Mouse (Mus musculus) erythroblast, embryonic 14.5 days (primary cell): ENCODE data around the gene Ifitm2.

Source experiments
- GATA1 ChIP-seq: IDR thresholded peaks from 2 replicates; pipeline ENCODE4 v1.6.1; 2012; ENCODE audit warnings: low read length, inconsistent platforms, mixed read lengths
- TAL1 ChIP-seq: IDR thresholded peaks from 3 replicates; pipeline ENCODE4 v1.6.1; 2012; ENCODE audit warnings: low read length, inconsistent platforms, mixed read lengths

DNA sequence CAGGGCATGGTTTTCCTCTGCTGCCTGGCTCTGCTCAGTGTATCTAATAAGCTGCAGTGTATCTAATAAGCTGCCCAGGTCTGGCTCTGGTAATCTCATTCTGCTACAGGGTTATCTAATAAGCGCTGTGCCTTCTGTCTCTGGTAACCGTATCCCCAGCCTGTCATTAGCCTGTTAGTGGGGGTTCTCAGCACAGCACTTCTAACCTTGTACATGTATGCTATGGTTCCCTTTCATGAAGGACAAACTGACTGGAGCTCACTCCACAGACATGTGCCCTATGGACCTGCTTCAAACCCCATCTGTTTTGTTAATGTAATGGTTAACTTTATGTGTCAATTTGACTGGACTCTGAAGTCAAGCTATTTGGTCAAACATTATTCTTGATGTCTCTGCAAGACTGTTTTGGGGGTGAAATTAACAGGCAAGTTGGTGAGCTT lies 50.1 kb downstream of the Ifitm2 start:
- TF ChIP-seq GATA1 (no peak), TAL1 (no peak)
